Mouse (Mus musculus): ENCODE data around the gene Gm3854. TPM values are rescaled to one million over a fixed set of nuclear protein-coding genes. Genes with fewer than 3 reads are reported as not detected.
"Not testable (repeated sequence)": the region's sequence is repeated elsewhere in the genome, so short reads cannot be mapped to it uniquely, and the experiment has no call there.

The Gm3854 gene
- polyA plus RNA-seq, 1 experiment from 2014 or later: 3.1 TPM

DNA sequence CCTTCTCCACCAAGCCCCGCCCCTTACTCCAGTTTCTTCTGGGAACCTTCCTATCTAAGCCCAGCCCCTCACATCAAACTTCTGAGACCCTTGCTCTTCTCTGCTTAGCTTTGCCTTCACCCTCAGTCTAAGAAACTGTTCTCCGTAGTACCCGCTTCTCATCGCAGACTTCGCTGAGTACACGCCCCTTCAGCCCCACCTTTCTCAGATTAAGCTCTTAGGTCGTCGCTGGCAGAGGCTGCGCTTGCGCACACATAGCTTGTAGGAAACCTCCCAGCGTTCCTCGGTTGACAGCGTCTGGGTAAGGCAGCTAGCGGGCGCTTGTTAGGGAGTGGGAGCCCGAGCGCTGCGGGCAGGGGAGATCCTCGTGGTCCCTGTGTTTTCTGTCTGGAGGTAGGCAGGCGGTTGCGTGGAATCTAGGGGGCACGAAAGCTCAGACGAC, 19.5 kb downstream of the Gm3854 start, which contains the start of gene Zfp78:
Zfp78 (plus strand) TSS at position 234 of the 442 bp plus-strand sequence.
- H3K4me1 ChIP-seq: peaks cover 12% of the 10 kb centered on the region
- peak within 1 kb of the TSS; percentile 66 for H3K4me3 ChIP-seq
- WGBS: under 1% methylated on average over 23 of the region's 23 CpGs
- no peaks in the 10 kb centered on the region for H3K9me3 ChIP-seq
- peak; percentile 90 for DNase-seq (ENCODE audit: low spot score)
- no peaks in the 10 kb centered on the region for H3K27me3 ChIP-seq (replicated peaks; ENCODE audit: low read depth, poor library complexity, severe bottlenecking)
- peak within 1 kb of the TSS; percentile 83 for H3K27ac ChIP-seq (replicated peaks)
- no peaks in the 10 kb centered on the region for H3K36me3 ChIP-seq (replicated peaks)

DNA sequence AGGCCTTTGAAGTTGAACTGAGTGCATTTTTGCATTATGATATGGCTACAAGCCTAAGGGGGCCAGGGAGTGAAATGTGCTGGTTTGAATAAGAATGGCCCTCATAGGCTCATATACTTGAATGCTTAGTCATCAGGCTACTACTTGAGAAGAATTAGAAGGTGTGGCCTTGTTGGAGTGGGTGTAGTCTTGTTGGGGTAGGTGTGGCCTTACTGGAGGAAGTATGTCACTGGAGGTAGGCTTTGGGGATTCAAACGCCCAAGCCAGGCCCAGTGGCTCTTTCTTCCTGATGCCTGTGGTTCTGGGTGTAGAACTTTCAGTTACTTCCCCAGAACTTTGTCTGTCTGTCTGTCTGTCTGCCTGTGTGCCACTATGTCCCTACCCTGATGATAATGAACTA, 21.2 kb downstream of the Gm3854 start:
- WGBS: 63% methylated on average over 1 of the region's 1 CpGs
- no peak for DNase-seq (ENCODE audit: low spot score)
- no peaks in the 10 kb centered on the region for H3K36me3 ChIP-seq (replicated peaks)
- peaks cover 12% of the 10 kb centered on the region for H3K4me1 ChIP-seq
- H3K27ac ChIP-seq (replicated peaks): no peak overlapping the region
- H3K4me3 ChIP-seq: no peak overlapping the region
- H3K27me3 ChIP-seq (replicated peaks; ENCODE audit: low read depth, poor library complexity, severe bottlenecking): no peaks in the 10 kb centered on the region
- no peaks in the 10 kb centered on the region for H3K9me3 ChIP-seq

DNA sequence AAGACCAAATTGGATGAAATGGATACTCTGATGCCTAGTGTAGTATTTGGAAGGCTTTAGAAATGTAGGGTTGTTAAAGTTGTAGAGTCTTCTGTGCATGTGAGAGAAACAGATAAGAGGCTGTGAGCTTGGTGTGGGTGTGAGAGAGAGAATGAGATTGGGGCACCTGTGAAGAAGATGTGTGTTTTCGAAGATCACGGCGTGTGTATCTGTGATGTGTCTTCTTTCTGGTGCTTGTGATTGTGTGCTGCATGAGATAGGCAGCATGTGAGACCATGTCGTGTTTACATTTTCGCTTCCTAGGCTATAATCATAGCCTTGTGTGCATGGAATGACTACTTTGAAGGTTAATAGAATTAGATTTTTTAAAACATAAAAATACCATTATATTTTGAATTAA, 23.6 kb downstream of the Gm3854 start:
- Histone ChIP-seq H3K27me3 (replicated peaks; ENCODE audit: low read depth, poor library complexity, severe bottlenecking) (no peaks in the 10 kb centered on the region), H3K4me3 (no peak overlapping the region), H3K4me1 (peaks cover 7% of the 10 kb centered on the region), H3K27ac (replicated peaks) (no peak overlapping the region), H3K9me3 (no peaks in the 10 kb centered on the region), H3K36me3 (replicated peaks) (no peaks in the 10 kb centered on the region)
- WGBS: 96% methylated on average over 5 of the region's 5 CpGs
- no peak for DNase-seq (ENCODE audit: low spot score)

DNA sequence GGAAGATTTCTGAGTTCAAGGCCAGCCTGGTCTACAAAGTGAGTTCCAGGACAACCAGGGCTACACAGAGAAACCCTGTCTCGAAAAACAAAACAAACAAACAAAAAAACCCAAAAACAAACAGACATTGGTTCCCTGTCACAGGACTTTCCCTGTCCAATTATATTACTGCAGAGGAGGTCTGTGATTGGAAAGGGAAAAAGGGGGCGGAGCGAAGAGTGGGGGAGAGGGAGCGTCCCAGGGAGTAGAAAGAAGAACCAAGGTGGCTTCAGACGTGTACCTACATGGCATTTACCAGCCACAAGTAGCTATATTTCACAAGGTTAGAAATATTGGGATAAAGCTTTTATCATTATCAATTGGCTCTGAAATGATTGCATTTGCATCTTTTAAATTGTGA, 24.6 kb downstream of the Gm3854 start:
- H3K9me3 ChIP-seq; DNase-seq (ENCODE audit: low spot score); H3K36me3 ChIP-seq (replicated peaks); H3K4me3 ChIP-seq; H3K27ac ChIP-seq (replicated peaks); H3K4me1 ChIP-seq; H3K27me3 ChIP-seq (replicated peaks; ENCODE audit: low read depth, poor library complexity, severe bottlenecking): not testable (repeated sequence)
- WGBS: 83% methylated on average over 5 of the region's 5 CpGs

DNA sequence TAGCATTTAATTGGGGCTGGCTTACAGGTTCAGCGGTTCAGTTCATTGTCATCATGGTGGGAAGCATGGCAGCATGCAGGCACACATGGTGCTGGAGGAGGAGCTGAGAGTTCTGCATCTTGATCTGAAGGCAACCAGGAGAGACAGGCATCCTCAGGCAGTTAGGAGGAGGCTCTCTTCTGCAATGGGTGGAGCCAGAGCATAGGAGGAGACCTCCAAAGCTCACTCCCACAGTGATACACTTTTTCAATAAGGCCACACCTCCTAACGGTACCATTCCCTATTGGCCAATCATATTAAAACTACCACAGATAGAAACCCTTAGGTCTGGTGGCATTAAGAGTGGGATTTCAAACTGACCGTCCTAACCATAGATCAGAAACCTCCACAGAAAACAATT, 25.9 kb downstream of the Gm3854 start:
- no peaks in the 10 kb centered on the region for H3K36me3 ChIP-seq (replicated peaks)
- H3K9me3 ChIP-seq: no peaks in the 10 kb centered on the region
- no peak overlapping the region for H3K27ac ChIP-seq (replicated peaks)
- H3K27me3 ChIP-seq (replicated peaks; ENCODE audit: low read depth, poor library complexity, severe bottlenecking): no peaks in the 10 kb centered on the region
- DNase-seq (ENCODE audit: low spot score): no peak
- WGBS: 89% methylated on average over 3 of the region's 3 CpGs
- H3K4me3 ChIP-seq: no peak overlapping the region
- H3K4me1 ChIP-seq: no peaks in the 10 kb centered on the region

DNA sequence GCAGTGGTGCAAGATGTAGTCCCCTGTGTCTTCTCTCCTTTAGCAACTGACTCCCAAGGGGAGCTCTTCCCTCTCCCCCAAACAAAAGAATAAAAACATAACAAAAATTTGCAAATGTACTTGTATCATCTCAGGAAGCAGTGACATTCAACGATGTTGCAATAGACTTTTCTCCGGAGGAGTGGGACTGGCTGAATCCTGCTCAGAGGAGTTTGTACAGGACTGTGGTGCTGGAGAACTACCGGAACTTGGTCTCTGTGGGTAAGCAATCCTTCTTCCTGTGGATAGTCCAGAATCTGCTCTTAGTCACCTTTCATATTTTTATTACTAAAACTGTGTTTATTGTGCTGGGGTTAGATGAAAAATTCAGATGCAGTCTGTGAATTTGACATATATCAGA, 29.4 kb downstream of the Gm3854 start:
- WGBS: 92% methylated on average over 3 of the region's 3 CpGs

DNA sequence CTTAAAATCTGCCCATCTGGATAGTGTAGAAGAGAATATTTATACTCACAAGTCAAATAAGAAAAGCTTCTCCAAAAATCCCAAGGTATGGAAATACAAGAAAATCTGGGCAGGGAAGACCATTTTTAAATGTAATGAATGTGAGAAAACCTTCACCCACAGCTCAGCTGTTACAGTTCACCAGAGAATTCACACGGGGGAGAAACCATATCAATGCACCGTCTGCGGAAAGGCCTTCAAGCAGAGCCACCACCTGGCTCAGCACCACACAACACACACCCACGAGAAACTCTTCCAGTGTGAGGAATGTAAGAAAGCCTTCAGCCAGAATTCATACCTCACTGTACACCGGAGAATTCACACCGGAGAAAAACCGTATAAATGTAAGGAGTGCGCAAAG, 34.9 kb downstream of the Gm3854 start:
- no peaks in the 10 kb centered on the region for H3K27me3 ChIP-seq (replicated peaks; ENCODE audit: low read depth, poor library complexity, severe bottlenecking)
- H3K27ac ChIP-seq (replicated peaks): no peak overlapping the region
- no peaks in the 10 kb centered on the region for H3K9me3 ChIP-seq
- 89% methylated on average over 8 of the region's 8 CpGs for whole genome bisulfite sequencing
- no peaks in the 10 kb centered on the region for H3K36me3 ChIP-seq (replicated peaks)
- no peak for DNase-seq (ENCODE audit: low spot score)
- peaks cover 10% of the 10 kb centered on the region for H3K4me1 ChIP-seq
- no peak overlapping the region for H3K4me3 ChIP-seq

More for the DNA sequence above, 29.4 kb downstream of the Gm3854 start:
- no peaks in the 10 kb centered on the region for H3K36me3 ChIP-seq (replicated peaks)
- no peak for DNase-seq (ENCODE audit: low spot score)
- no peaks in the 10 kb centered on the region for H3K9me3 ChIP-seq
- H3K27me3 ChIP-seq (replicated peaks; ENCODE audit: low read depth, poor library complexity, severe bottlenecking): no peaks in the 10 kb centered on the region
- H3K27ac ChIP-seq (replicated peaks): no peak overlapping the region
- no peak overlapping the region for H3K4me3 ChIP-seq
- no peaks in the 10 kb centered on the region for H3K4me1 ChIP-seq

DNA sequence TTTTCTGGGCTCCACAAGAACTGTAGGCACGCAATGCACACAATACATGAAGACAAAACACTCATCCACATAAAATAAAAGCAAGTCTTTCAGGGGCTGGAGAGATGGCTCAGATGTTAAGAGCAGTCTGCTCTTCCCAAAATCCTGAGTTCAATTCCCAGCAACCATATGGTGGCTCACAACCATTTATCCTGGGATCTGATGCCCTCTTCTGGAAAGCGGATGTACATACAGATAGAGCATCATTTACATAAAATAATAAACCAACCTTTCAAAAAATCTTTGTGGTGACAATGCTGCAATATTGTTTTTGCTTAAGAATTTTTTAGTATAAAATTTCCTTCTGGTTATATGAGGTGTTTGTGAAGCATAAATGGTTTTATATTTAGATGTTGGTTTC, 37.9 kb downstream of the Gm3854 start:
- Histone ChIP-seq H3K27me3 (replicated peaks; ENCODE audit: low read depth, poor library complexity, severe bottlenecking) (no peaks in the 10 kb centered on the region), H3K27ac (replicated peaks) (no peak overlapping the region), H3K4me1 (peaks cover 15% of the 10 kb centered on the region), H3K4me3 (no peak overlapping the region), H3K9me3 (no peaks in the 10 kb centered on the region), H3K36me3 (replicated peaks) (no peaks in the 10 kb centered on the region)
- no peak for DNase-seq (ENCODE audit: low spot score)
- 73% methylated on average over 2 of the region's 2 CpGs for WGBS

DNA sequence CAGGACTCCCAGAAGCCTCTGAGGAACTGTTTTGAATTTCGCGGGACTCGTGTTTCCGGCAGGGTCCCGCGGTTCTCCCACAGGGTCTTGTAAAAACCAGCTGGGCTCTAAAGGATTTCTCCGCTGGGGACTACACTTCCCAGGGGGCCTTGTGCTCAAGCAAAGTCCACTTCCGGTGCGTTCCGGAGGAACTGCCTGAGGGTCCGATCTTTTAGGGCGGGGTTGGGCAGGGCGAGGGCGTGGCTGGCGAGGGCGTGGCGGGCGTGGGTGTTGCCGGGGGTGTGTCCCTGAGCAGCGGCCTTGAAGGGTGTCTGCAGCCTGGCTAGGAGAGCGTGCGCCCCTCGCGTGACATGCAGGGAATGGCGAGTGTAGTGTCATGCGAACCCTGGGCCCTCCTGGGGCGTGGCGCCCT, 39.5 kb downstream of the Gm3854 start, which contains the start of gene Zfp28:
Zfp28 (plus strand) TSS at position 252 of the 412 bp plus-strand sequence.
- H3K27me3 ChIP-seq (replicated peaks; ENCODE audit: low read depth, poor library complexity, severe bottlenecking): no peaks in the 10 kb centered on the region
- H3K9me3 ChIP-seq: no peaks in the 10 kb centered on the region
- DNase-seq (ENCODE audit: low spot score): peak; percentile 98
- H3K4me3 ChIP-seq: peak within 1 kb of the TSS; percentile 72
- H3K36me3 ChIP-seq (replicated peaks): peaks cover 13% of the 10 kb centered on the region
- H3K27ac ChIP-seq (replicated peaks): peak within 1 kb of the TSS; percentile 82
- H3K4me1 ChIP-seq: peaks cover 15% of the 10 kb centered on the region
- 0% methylated on average over 28 of the region's 28 CpGs for whole genome bisulfite sequencing

DNA sequence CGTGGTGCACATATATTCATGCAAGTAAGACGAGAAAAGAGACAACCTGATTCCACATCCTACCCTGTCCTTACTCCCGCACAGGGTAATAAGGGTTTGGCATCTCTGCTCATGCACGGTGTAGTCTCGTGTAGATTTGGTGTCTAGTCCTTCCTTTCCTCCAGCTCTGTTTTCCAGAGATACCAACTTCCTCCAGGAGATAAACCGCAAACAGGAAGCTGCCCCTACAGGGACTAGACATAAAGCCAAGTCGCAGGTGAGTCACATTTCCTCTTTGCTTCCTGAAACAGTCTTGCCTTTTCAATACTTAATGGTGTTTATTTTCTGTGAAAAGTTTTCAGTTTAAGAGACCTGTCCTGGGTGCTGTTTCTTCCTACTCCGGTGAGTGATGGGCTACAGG, 40.5 kb downstream of the Gm3854 start:
- Histone ChIP-seq H3K36me3 (replicated peaks) (peaks cover 13% of the 10 kb centered on the region), H3K4me1 (peaks cover 15% of the 10 kb centered on the region), H3K4me3 (peak overlapping the region; percentile 72), H3K27ac (replicated peaks) (no peak overlapping the region), H3K9me3 (no peaks in the 10 kb centered on the region), H3K27me3 (replicated peaks; ENCODE audit: low read depth, poor library complexity, severe bottlenecking) (no peaks in the 10 kb centered on the region)
- DNase-seq (ENCODE audit: low spot score): no peak
- WGBS: 74% methylated on average over 8 of the region's 8 CpGs

DNA sequence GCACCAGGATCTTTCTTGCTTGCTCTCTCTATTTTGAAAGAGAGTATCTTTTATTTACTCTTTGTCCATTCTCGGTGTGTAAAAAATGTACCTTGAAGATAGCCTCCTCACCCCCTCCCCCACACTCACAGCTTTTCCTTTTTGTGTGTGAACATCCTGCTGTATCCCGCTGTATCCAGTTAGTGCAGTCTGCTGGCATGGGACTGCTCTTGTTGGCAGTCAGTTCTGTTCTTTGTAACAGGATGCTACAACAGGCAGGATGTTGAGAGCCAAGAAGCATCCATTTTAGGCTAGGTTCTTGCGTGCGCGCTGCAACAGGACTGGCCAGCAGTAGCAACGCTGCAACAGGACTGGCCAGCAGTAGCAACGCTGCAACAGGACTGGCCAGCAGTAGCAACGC, 43.4 kb downstream of the Gm3854 start:
- no peaks in the 10 kb centered on the region for H3K9me3 ChIP-seq
- H3K4me3 ChIP-seq: no peak overlapping the region
- DNase-seq (ENCODE audit: low spot score): no peak

DNA sequence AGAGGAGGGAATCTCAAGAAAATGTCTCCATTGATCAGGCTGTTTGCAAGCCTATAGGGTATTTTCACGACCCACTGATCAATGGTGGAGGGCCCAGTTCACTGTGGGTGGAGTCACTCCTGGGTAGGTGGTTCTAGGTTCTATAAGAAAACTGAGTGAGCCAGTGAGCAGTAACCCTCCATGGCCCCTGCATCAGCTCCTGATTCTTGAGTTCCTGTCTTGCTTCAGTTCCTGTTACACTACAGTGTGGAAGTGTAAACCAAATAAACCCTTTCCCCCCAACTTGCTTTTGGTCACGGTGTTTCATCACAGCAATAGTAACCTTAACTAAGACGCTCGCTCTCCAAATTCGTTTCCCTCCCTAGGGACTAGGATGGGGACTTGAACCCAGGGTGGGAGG, 45.4 kb downstream of the Gm3854 start:
- peaks cover 62% of the 10 kb centered on the region for H3K36me3 ChIP-seq (replicated peaks)
- 87% methylated on average over 5 of the region's 5 CpGs for WGBS
- no peak overlapping the region for H3K4me3 ChIP-seq
- no peaks in the 10 kb centered on the region; the same call in 1 of the 2 replicates for H3K9me3 ChIP-seq
- no peak overlapping the region for H3K27ac ChIP-seq (replicated peaks)
- H3K27me3 ChIP-seq (replicated peaks; ENCODE audit: low read depth, poor library complexity, severe bottlenecking): no peaks in the 10 kb centered on the region
- 0 out of 2 replicates have a peak, but pooled peaks cover under 1% of the 10 kb centered on the region for H3K4me1 ChIP-seq
- DNase-seq (ENCODE audit: low spot score): no peak

More for the DNA sequence above, 43.4 kb downstream of the Gm3854 start:
- 95% methylated on average over 8 of the region's 8 CpGs for WGBS
- peaks cover 14% of the 10 kb centered on the region for H3K4me1 ChIP-seq
- H3K36me3 ChIP-seq (replicated peaks): peaks cover 42% of the 10 kb centered on the region
- no peak overlapping the region for H3K27ac ChIP-seq (replicated peaks)
- no peaks in the 10 kb centered on the region for H3K27me3 ChIP-seq (replicated peaks; ENCODE audit: low read depth, poor library complexity, severe bottlenecking)

DNA sequence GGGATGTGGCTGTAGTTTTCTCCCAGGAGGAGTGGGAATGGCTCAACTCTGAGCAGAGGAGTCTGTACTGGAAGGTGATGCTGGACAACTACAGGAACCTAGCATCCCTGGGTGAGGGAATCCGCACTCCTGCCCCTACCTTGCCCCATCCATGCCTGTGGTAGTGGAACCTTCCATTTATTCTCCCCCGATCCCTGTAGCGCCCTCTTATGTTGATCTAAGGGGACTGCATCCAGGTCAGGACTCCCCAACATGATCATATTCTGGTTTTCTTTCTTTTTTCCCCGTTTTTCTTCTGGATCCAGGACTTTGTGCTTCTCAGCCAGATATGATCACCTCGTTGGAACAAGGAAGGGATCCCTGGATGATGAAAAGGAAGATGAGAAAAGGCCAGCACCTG, 45.9 kb downstream of the Gm3854 start:
- 71% methylated on average over 5 of the region's 5 CpGs for WGBS
- Histone ChIP-seq H3K4me1 (no peaks in the 10 kb centered on the region), H3K9me3 (no peaks in the 10 kb centered on the region; the same call in 1 of the 2 replicates), H3K36me3 (replicated peaks) (peaks cover 66% of the 10 kb centered on the region), H3K27ac (replicated peaks) (no peak overlapping the region), H3K27me3 (replicated peaks; ENCODE audit: low read depth, poor library complexity, severe bottlenecking) (no peaks in the 10 kb centered on the region), H3K4me3 (no peak overlapping the region)
- no peak for DNase-seq (ENCODE audit: low spot score)

Data from embryonic facial prominence, embryonic 10.5 days (tissue).